Mouse (Mus musculus) spleen, adult 2 months (tissue): Measurements from ENCODE around the gene Stambpl1. TPM values are rescaled to one million over a fixed set of nuclear protein-coding genes. Genes with fewer than 3 reads are reported as not detected.

Experiments
- DNase-seq, 2 experiments: peaks; one replicate each; pipeline versions ENCODE4 v3.0.0 to v3.0.0-alpha.2; 2012 to 2021; ENCODE audit warnings: low spot score in 2 of 2, low read depth in 1 of 2
- H3K27ac ChIP-seq: fragments of 200-500 bp; 2 replicates; pipeline ENCODE4 v1.5.1; 2012; ENCODE audit warnings: low read length, inconsistent platforms; ENCODE audit not compliant: insufficient read depth
- H3K27me3 ChIP-seq: fragments of 200-500 bp; 2 replicates; pipeline ENCODE4 v1.6.1; 2012; ENCODE audit warnings: mild to moderate bottlenecking, moderate library complexity, low read length, inconsistent platforms; ENCODE audit not compliant: control insufficient read depth, insufficient read depth
- H3K36me3 ChIP-seq: fragments of 200-500 bp; 2 replicates; pipeline ENCODE4 v1.6.1; 2012; ENCODE audit warnings: mild to moderate bottlenecking, low read length, inconsistent platforms; ENCODE audit not compliant: control insufficient read depth, insufficient read depth
- H3K4me1 ChIP-seq: fragments of 200-500 bp; 2 replicates; pipeline ENCODE4 v1.6.1; 2011; ENCODE audit warnings: inconsistent platforms; ENCODE audit not compliant: control insufficient read depth, insufficient read depth, insufficient read length
- H3K4me3 ChIP-seq: fragments of 200-500 bp; 2 replicates; pipeline ENCODE4 v1.5.1; 2011; ENCODE audit warnings: mild to moderate bottlenecking, inconsistent platforms; ENCODE audit not compliant: insufficient read depth, insufficient read length; ENCODE audit errors: extremely low read depth
- CTCF ChIP-seq: fragments of 200-500 bp; IDR thresholded peaks from 2 replicates; pipeline ENCODE4 v1.5.1; 2011; ENCODE audit warnings: mild to moderate bottlenecking, inconsistent platforms; ENCODE audit not compliant: insufficient read depth, insufficient read length, insufficient replicate concordance; ENCODE audit errors: extremely low read depth
- POLR2A ChIP-seq: fragments of 200-500 bp; IDR thresholded peaks from 2 replicates; pipeline ENCODE4 v1.6.1; 2011; ENCODE audit warnings: low read depth, low read length, inconsistent platforms
- WGBS: fragments of 180-500 bp; shearing (Covaris S2); methylation state at CpG from one replicate; pipeline ENCODE4 v1.1.7; 2018; 5-methylcytosine and 5-hydroxymethylcytosine counted together
- polyA plus RNA-seq: library from polyadenylated mRNA; depleted of rRNA; stranded (reverse); fragments of >200 nt; gene quantifications from 2 replicates; pipeline ENCODE4 v1.2.3, GENCODE M21; 2012

The Stambpl1 gene
- polyA plus RNA-seq, 1 experiment: 9.5 TPM

GRCm38 (mm10) chr19:34166386-34166785 is 25.6 kb upstream of the Stambpl1 start:
- peaks cover 15% of the 10 kb centered on the region; the same call in 1 of the 2 replicates for H3K4me1 ChIP-seq
- DNase-seq: no peak
- H3K27ac ChIP-seq: no peak overlapping the region
- TF ChIP-seq POLR2A (no peak), CTCF (no peak)
- no peaks in the 10 kb centered on the region for H3K36me3 ChIP-seq
- H3K27me3 ChIP-seq: no peaks in the 10 kb centered on the region
- no peak overlapping the region for H3K4me3 ChIP-seq
- 84% methylated on average over 4 of the region's 4 CpGs for WGBS

GRCm38 (mm10) chr19:34167896-34168661 is 23.9 kb upstream of the Stambpl1 start:
- Histone ChIP-seq H3K36me3 (no peaks in the 10 kb centered on the region), H3K4me1 (peaks cover 6% of the 10 kb centered on the region; the same call in 1 of the 2 replicates), H3K27me3 (no peaks in the 10 kb centered on the region), H3K27ac (no peak overlapping the region), H3K4me3 (no peak overlapping the region)
- peak in 1 of 2 experiments; percentile 30 for DNase-seq
- 9% methylated on average over 7 of the region's 7 CpGs for WGBS
- TF ChIP-seq POLR2A (no peak), CTCF (no peak)

- Histone ChIP-seq H3K4me1 (peaks cover 6% of the 10 kb centered on the region; the same call in 1 of the 2 replicates), H3K4me3 (no peak overlapping the region), H3K36me3 (no peaks in the 10 kb centered on the region), H3K27me3 (no peaks in the 10 kb centered on the region), H3K27ac (no peak overlapping the region)
- no peak for DNase-seq
- TF ChIP-seq POLR2A (no peak), CTCF (no peak)
Observed at GRCm38 (mm10) chr19:34169121-34169520, 22.9 kb upstream of the Stambpl1 start.

- no peak overlapping the region for H3K4me3 ChIP-seq
- WGBS: 53% methylated on average over 3 of the region's 3 CpGs
- no peak overlapping the region for H3K27ac ChIP-seq
- H3K4me1 ChIP-seq: peaks cover 6% of the 10 kb centered on the region; the same call in 1 of the 2 replicates
- H3K36me3 ChIP-seq: no peaks in the 10 kb centered on the region
- H3K27me3 ChIP-seq: no peaks in the 10 kb centered on the region
- TF ChIP-seq POLR2A (no peak), CTCF (no peak)
- DNase-seq: no peak
Observed at GRCm38 (mm10) chr19:34171167-34171566, 20.9 kb upstream of the Stambpl1 start.

- no peak for DNase-seq
- H3K27me3 ChIP-seq: no peaks in the 10 kb centered on the region
- no peak overlapping the region for H3K4me3 ChIP-seq
- no peaks in the 10 kb centered on the region; the same call in 1 of the 2 replicates for H3K4me1 ChIP-seq
- H3K36me3 ChIP-seq: no peaks in the 10 kb centered on the region
- WGBS: 66% methylated on average over 3 of the region's 3 CpGs
- H3K27ac ChIP-seq: no peak overlapping the region
- TF ChIP-seq CTCF: no peak
- TF ChIP-seq POLR2A: no peak
Observed at GRCm38 (mm10) chr19:34174004-34174403, 18.0 kb upstream of the Stambpl1 start.

GRCm38 (mm10) chr19:34179136-34179535 is 12.9 kb upstream of the Stambpl1 start:
- no peaks in the 10 kb centered on the region for H3K27me3 ChIP-seq
- H3K4me1 ChIP-seq: no peaks in the 10 kb centered on the region
- no peak for DNase-seq
- H3K36me3 ChIP-seq: no peaks in the 10 kb centered on the region
- no peak overlapping the region for H3K4me3 ChIP-seq
- whole genome bisulfite sequencing: 88% methylated on average over 4 of the region's 4 CpGs
- TF ChIP-seq CTCF (no peak), POLR2A (no peak)
- H3K27ac ChIP-seq: no peak overlapping the region

- Histone ChIP-seq H3K4me3 (no peak overlapping the region), H3K27me3 (no peaks in the 10 kb centered on the region), H3K36me3 (no peaks in the 10 kb centered on the region), H3K4me1 (no peaks in the 10 kb centered on the region), H3K27ac (no peak overlapping the region)
- TF ChIP-seq POLR2A (no peak), CTCF (no peak)
- no peak for DNase-seq
- WGBS: 49% methylated on average over 2 of the region's 2 CpGs
Observed at GRCm38 (mm10) chr19:34180316-34180715, 11.7 kb upstream of the Stambpl1 start.
